Mouse (Mus musculus) bone marrow, adult 2 months (tissue): Measurements from ENCODE around the gene Bcas3.
"Not testable (repeated sequence)": the region's sequence is repeated elsewhere in the genome, so short reads cannot be mapped to it uniquely, and the experiment has no call there.

Experiments used
- CTCF ChIP-seq: fragments of 200-500 bp; IDR thresholded peaks from 2 replicates; pipeline ENCODE4 v1.5.1; 2011; ENCODE audit warnings: low read length, control low read depth; ENCODE audit not compliant: control insufficient read depth, insufficient read depth
- POLR2A ChIP-seq: fragments of 200-500 bp; IDR thresholded peaks from 2 replicates; pipeline ENCODE4 v1.6.1; 2011; ENCODE audit warnings: low read depth, mild to moderate bottlenecking, control low read depth, low read length, borderline replicate concordance; ENCODE audit not compliant: control insufficient read depth

- not testable (repeated sequence) for TF ChIP-seq CTCF, POLR2A
Measured at GRCm38 (mm10) chr11:85504812-85505211, 151.8 kb downstream of the Bcas3 start.
